8 mouse cellular contexts compared by ENCODE assay signal in genomic region chr5:91519521-91519920, GRCm38 (mm10). TPM values are rescaled to one million over a fixed set of nuclear protein-coding genes. Genes with fewer than 3 reads are reported as not detected.
A peak's percentile ranks its signal among the peaks of the same experiment; 100 is the strongest.
DNase-seq lines count a peak whose midpoint lies in the region; ATAC-seq lines count a peak whose summit lies in the region.

No protein-coding gene starts in this region.

- H3K36me3 ChIP-seq in kidney, embryonic 16.5 days (ENCODE audit: insufficient read depth, low read length) = no peaks in the 10 kb centered on the region
- H3K36me3 ChIP-seq in heart, embryonic 13.5 days = 0 out of 2 replicates have a peak, but pooled peaks cover 4% of the 10 kb centered on the region

- WGBS in kidney, embryonic 16.5 days = 38% methylated on average over 4 of the region's 4 CpGs
- WGBS in heart, embryonic 13.5 days = 43% methylated on average over 4 of the region's 4 CpGs

- peaks cover 6% of the 10 kb centered on the region for H3K27me3 ChIP-seq in kidney, embryonic 16.5 days (ENCODE audit: insufficient read depth, low read length)
- no peaks in the 10 kb centered on the region for H3K27me3 ChIP-seq in heart, embryonic 13.5 days (replicated peaks)

- peak overlapping the region; percentile 94 for H3K4me2 ChIP-seq in kidney, embryonic 16.5 days (replicated peaks; ENCODE audit: low read depth, low read length)
- H3K4me2 ChIP-seq in heart, embryonic 13.5 days = peak overlapping the region; percentile 74

- no peak for DNase-seq in kidney, adult 8-10 months
- DNase-seq in adrenal gland, postnatal 10 days = peak; percentile 48
- DNase-seq in mesoderm, embryonic 11.5 days (ENCODE audit: low read depth, low spot score) = peak; percentile 62
- DNase-seq in right cerebral cortex, postnatal 14 days = no peak
- DNase-seq in gastrocnemius, postnatal 4 days (ENCODE audit: low spot score in 2 of 2) = no peak

- no peak overlapping the region for H3K4me3 ChIP-seq in kidney, embryonic 16.5 days (ENCODE audit: low read length)
- H3K4me3 ChIP-seq in heart, embryonic 13.5 days = peak overlapping the region; percentile 63

- no peak for ATAC-seq in kidney, embryonic 16.5 days (ENCODE audit: low FRiP score, low TSS enrichment)
- ATAC-seq in heart, embryonic 13.5 days (ENCODE audit: extremely low read depth, insufficient number of reproducible peaks, low FRiP score, low TSS enrichment) = no peak
- no peak for ATAC-seq in megakaryocyte progenitor cell, adult 5-6 weeks (replicated peaks; ENCODE audit: poor library complexity)

- H3K9me3 ChIP-seq in kidney, embryonic 16.5 days (ENCODE audit: low read length) = no peaks in the 10 kb centered on the region
- H3K9me3 ChIP-seq in heart, embryonic 13.5 days = no peaks in the 10 kb centered on the region

- peaks cover 21% of the 10 kb centered on the region for H3K4me1 ChIP-seq in kidney, embryonic 16.5 days (ENCODE audit: insufficient read depth, low read length)
- peaks cover 38% of the 10 kb centered on the region for H3K4me1 ChIP-seq in heart, embryonic 13.5 days

- no peak overlapping the region for H3K27ac ChIP-seq in kidney, embryonic 16.5 days (ENCODE audit: low read length)
- H3K27ac ChIP-seq in heart, embryonic 13.5 days (replicated peaks) = peak overlapping the region; percentile 12; the same call in 1 of the 2 replicates

- no peak overlapping the region for H3K9ac ChIP-seq in kidney, embryonic 16.5 days (replicated peaks; ENCODE audit: low read length)
- H3K9ac ChIP-seq in heart, embryonic 13.5 days = peak overlapping the region; percentile 68

RNA-seq across cellular contexts. Expression of gene Parm1, which starts 2.1 kb away (rescaled TPM):
- 9.6 and 11.2 TPM in 2 replicates for polyA plus RNA-seq in kidney, embryonic 16.5 days (2015; fragmentation: Nextera tagmentation; extraction: Ambion mirVana)
- 10 to 100 TPM; 31.8 to 35.7 TPM for total RNA-seq in adrenal gland, postnatal 10 days (2021)
- polyA plus RNA-seq in heart, embryonic 13.5 days (2015; fragmentation: Nextera tagmentation; extraction: Ambion mirVana) = 30.4 and 35.1 TPM in 2 replicates
- total RNA-seq in megakaryocyte progenitor cell, adult 5-6 weeks (2015) = 0.68 and 1.8 TPM in 2 replicates
- total RNA-seq in megakaryocyte progenitor cell, adult 5-6 weeks (2017) = 0.37 and 0.81 TPM in 2 replicates
- total RNA-seq in gastrocnemius, postnatal 4 days (2021) = 10 to 100 TPM; 24.0 to 24.2 TPM

Comparison
In these comparisons a context has a peak if more than half of its experiments do, and no peak if none do; other contexts are left out.
1. DNase-seq: peak in adrenal gland, postnatal 10 days (single experiment) and mesoderm, embryonic 11.5 days (single experiment); none in kidney, adult 8-10 months (0 of 2), right cerebral cortex, postnatal 14 days (single experiment) and gastrocnemius, postnatal 4 days (0 of 2).
2. RNA of gene Parm1, which starts 2.1 kb away (total RNA-seq): 31.8 to 35.7 TPM in adrenal gland, postnatal 10 days and 24.0 to 24.2 TPM in gastrocnemius, postnatal 4 days; 0.37 to 1.8 TPM in megakaryocyte progenitor cell, adult 5-6 weeks; every median in the first group is over 4 times any median in the second.